Mouse (Mus musculus): Measurements from ENCODE around the gene 1190002N15Rik. TPM values are rescaled to one million over a fixed set of nuclear protein-coding genes. Genes with fewer than 3 reads are reported as not detected.

1190002N15Rik gene
- polyA plus RNA-seq (2012; rRNA removed) = 2.2 and 4.0 TPM in 2 replicates

GRCm38 (mm10) chr9:94537970-94538822, at the start of gene 1190002N15Rik:
TSS of gene 1190002N15Rik (minus strand) at chr9:94538081.
- under 1% methylated on average over 104 of the region's 104 CpGs for WGBS

GRCm38 (mm10) chr9:94582309-94582708, 44.4 kb upstream of the 1190002N15Rik start:
- WGBS = 59% methylated on average over 8 of the region's 8 CpGs
- no peak for DNase-seq (ENCODE audit: low read depth, low spot score)

More at GRCm38 (mm10) chr9:94537970-94538822, at the start of gene 1190002N15Rik:
- peak; percentile 73 for DNase-seq (ENCODE audit: low read depth, low spot score)

GRCm38 (mm10) chr9:94581661-94582060, 43.8 kb upstream of the 1190002N15Rik start:
- 75% methylated on average over 4 of the region's 4 CpGs for WGBS
- no peak for DNase-seq (ENCODE audit: low read depth, low spot score)

GRCm38 (mm10) chr9:94580071-94580737, 42.3 kb upstream of the 1190002N15Rik start:
- 78% methylated on average over 3 of the region's 3 CpGs for WGBS

GRCm38 (mm10) chr9:94571802-94572201, 33.9 kb upstream of the 1190002N15Rik start:
- no peak for DNase-seq (ENCODE audit: low read depth, low spot score)
- WGBS = 71% methylated on average over 1 of the region's 1 CpGs

More at GRCm38 (mm10) chr9:94580071-94580737, 42.3 kb upstream of the 1190002N15Rik start:
- DNase-seq (ENCODE audit: low read depth, low spot score) = no peak

- WGBS = 86% methylated on average over 3 of the region's 3 CpGs
Measured at GRCm38 (mm10) chr9:94568386-94568785, 30.5 kb upstream of the 1190002N15Rik start.

GRCm38 (mm10) chr9:94567722-94568314, 29.9 kb upstream of the 1190002N15Rik start:
- WGBS = 68% methylated on average over 5 of the region's 5 CpGs
- DNase-seq (ENCODE audit: low read depth, low spot score) = no peak

More at GRCm38 (mm10) chr9:94568386-94568785, 30.5 kb upstream of the 1190002N15Rik start:
- no peak for DNase-seq (ENCODE audit: low read depth, low spot score)

- DNase-seq (ENCODE audit: low read depth, low spot score) = no peak
- 80% methylated on average over 6 of the region's 6 CpGs for WGBS
Measured at GRCm38 (mm10) chr9:94556776-94557514, 19.1 kb upstream of the 1190002N15Rik start.

GRCm38 (mm10) chr9:94556249-94556648, 18.4 kb upstream of the 1190002N15Rik start:
- DNase-seq (ENCODE audit: low read depth, low spot score) = no peak

- 85% methylated on average over 2 of the region's 2 CpGs for WGBS
- no peak for DNase-seq (ENCODE audit: low read depth, low spot score)
Measured at GRCm38 (mm10) chr9:94550493-94551095, 12.7 kb upstream of the 1190002N15Rik start.

- 92% methylated on average over 4 of the region's 4 CpGs for WGBS
- DNase-seq (ENCODE audit: low read depth, low spot score) = no peak
Measured at GRCm38 (mm10) chr9:94543881-94544280, 6.0 kb upstream of the 1190002N15Rik start.

GRCm38 (mm10) chr9:94540343-94541095, 2.6 kb upstream of the 1190002N15Rik start:
- DNase-seq (ENCODE audit: low read depth, low spot score) = no peak
- WGBS = 58% methylated on average over 10 of the region's 10 CpGs

- no peak for DNase-seq (ENCODE audit: low read depth, low spot score)
- 48% methylated on average over 8 of the region's 8 CpGs for WGBS
Measured at GRCm38 (mm10) chr9:94539346-94539865, 1.5 kb upstream of the 1190002N15Rik start.

GRCm38 (mm10) chr9:94538823-94539143, 902 bp upstream of the 1190002N15Rik start:
- DNase-seq (ENCODE audit: low read depth, low spot score) = peak; percentile 35
- under 1% methylated on average over 22 of the region's 22 CpGs for whole genome bisulfite sequencing

- no peak for DNase-seq (ENCODE audit: low read depth, low spot score)
- WGBS = under 1% methylated on average over 103 of the region's 103 CpGs
Measured at GRCm38 (mm10) chr9:94537051-94537917, 597 bp downstream of the 1190002N15Rik start.

- WGBS = 5% methylated on average over 15 of the region's 15 CpGs
- DNase-seq (ENCODE audit: low read depth, low spot score) = no peak
Measured at GRCm38 (mm10) chr9:94536261-94536905, 1.5 kb downstream of the 1190002N15Rik start.

GRCm38 (mm10) chr9:94534795-94535194, 3.1 kb downstream of the 1190002N15Rik start:
- DNase-seq (ENCODE audit: low read depth, low spot score) = no peak

Measured in large intestine, adult 2 months (tissue).